Mouse (Mus musculus): ENCODE results near the gene Atp5d.

DNA sequence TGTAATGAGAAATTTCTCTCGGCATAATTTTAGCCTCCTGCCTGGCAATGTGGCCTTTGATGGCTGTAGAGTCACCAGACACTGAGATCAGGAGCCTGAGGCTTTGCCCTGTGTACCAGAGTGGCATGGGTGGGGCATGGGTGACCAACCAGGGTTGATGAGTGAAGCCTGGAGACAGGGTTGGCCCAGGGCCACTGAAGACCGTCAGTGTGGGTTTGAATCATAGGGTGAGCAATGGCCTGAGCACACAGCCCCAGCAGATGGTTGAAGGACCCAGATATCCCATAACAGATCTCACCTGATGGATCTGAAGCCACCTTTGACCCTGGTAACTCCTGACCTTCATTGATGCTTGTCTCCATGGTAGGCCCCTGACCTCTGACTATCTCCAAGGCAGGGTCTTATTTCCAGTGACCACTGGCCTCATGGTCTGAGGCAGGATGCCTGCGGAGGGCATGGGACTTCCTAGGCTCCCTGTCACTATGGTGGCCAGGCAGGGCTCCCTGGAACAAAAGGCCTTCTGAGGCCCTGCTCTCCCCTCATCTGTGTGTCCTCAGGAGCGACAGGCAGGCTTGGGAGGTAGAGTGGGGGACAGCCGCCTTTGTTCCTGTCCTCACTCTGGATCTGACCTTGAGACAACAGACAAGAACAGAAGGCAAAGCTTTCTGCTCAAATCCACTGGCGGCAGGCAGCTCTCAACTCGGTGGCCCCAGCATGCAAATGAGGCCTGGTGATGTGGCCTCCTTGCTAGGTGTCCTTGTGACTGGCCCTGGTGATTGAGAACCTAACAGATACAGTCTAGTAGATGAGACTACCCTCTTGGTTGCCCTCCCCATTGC lies 39.2 kb downstream of the Atp5d start:
- TF ChIP-seq CTCF (IDR thresholded peaks at IDR 0.05; ENCODE audit: borderline replicate concordance, control insufficient read depth, extremely low read depth, insufficient read depth, low read length, poor library complexity) = no peak
- no peak for TF ChIP-seq POLR2A (IDR thresholded peaks at IDR 0.05; ENCODE audit: control insufficient read depth, extremely low read depth, insufficient read depth, low read length, poor library complexity)
